Mouse (Mus musculus) ovary, postnatal 36 days (tissue): ENCODE measurements at regions not wholly inside any gene's neighbourhood (a gene's known extent, or its start where the extent isn't known, plus 50 kb on each side); places are given as distances from the start of the nearest gene placed in this dataset.

Experiments
- DNase-seq: peaks from one replicate; pipeline ENCODE4 v3.0.0; 2022; ENCODE audit warnings: low spot score, mixed read lengths

- no peak for DNase-seq
These were observed 70.5 kb upstream of the Efemp1 start for GRCm38 (mm10) chr11:28782486-28782885.

GRCm38 (mm10) chr11:28770831-28771230, 82.2 kb upstream of the Efemp1 start:
- DNase-seq: no peak

DNA sequence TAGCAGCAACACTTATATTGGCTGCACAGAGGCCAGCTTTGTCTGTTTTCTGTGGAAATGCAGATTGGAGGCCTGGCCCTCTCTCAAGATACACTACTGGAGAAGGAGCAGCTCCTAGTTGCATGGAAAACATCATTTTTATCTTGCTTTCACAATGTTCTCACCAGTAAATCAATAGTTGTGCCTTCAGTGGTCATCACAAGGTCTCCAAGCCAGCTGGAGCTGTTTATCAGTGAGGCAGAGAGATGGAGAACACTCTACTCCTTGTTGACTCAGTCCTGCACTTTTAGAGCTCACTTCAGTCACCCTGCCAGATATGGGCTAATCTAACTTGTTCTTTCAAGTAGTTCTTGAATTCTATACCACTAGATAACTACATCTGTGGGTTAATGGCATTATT, 92.3 kb upstream of the Efemp1 start:
- no peak for DNase-seq

DNA sequence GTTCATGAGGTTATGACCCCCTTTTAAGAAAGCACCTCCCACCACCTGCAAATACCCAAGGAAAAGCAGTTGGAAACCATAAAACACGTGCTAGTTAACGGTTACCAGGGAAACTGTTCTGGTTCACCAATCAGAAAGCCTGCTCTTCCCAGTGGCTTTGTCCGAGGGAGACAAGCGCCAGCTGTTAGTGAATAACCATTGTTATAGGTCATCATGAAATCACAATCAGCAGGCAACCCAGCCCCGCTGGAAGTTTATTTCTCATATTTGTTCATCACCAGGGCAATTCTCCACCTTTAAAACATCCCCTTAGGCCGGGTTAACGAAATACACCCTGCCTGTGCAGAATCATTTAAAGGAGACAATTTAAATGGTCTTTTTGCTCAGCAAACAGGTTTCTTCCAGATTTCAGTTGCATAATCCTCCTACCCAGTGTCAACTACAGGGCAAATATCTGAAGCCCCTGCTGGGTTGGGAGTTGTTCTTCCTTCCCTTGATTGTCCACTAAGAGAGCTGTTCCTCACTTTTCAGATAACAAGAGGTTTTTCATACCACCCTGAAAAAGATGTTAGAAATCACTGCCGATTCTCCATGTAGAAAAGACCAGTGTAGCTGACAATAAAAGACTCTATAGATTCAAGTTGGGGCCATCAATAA, 117.9 kb upstream of the Efemp1 start:
- DNase-seq: peak; percentile 3

- DNase-seq: no peak
These were observed 118.4 kb upstream of the Efemp1 start for GRCm38 (mm10) chr11:28734581-28734931.

DNA sequence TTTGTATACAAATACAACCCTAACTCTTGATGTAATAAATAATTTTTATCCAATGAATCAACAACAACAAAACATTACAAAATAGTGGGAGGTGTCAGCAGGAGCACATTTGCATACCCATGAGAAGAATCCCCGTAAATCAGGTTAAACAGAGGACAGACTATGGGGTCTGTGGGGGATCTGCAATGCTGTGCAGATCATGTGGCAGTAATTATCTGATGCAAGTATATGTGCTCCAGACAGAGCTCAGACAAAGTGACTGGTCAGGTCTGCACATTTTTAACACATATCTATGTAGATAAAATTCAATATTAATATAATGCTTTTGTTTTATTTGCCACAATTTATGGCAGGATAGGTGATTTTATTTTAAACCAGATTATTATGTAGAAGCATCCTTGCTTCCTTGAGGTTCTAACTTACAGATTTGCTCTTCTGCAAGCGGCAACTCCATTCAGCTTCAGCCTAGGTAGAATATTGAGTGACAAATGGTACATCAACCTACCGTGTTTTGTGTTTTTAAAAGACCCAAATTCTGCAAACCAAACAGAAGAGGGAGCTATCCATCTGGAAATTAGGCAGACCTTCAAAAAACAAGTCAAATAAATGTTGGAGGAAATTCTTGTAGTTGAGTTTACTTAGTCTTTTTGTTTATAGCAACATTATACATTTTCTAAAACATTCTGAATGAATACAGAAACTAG, 119.0 kb upstream of the Efemp1 start:
- no peak for DNase-seq

- no peak for DNase-seq
These were observed 122.9 kb upstream of the Efemp1 start for GRCm38 (mm10) chr11:28730140-28730539.

GRCm38 (mm10) chr11:28709511-28709910, 125.4 kb upstream of the Ccdc85a start:
- no peak for DNase-seq

GRCm38 (mm10) chr11:28708431-28708830, 124.3 kb upstream of the Ccdc85a start:
- DNase-seq: no peak

DNA sequence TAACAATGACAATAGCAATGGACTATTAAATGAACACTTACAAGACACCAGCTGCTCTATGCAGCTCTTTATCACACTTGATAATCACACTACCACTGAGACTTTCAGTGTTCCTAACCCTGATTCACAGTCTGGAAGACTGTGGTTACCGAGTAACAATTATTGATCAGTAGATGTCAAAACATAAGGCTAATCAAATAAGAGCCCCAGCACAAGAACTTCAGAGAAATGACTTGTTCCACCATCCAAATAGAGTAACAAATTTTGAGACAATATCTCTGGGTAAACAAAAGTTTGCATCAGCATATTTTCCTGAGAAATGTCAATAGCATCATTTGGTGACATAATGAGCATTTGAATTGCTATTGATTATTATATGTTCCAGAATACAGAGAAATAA, 118.3 kb upstream of the Ccdc85a start:
- no peak for DNase-seq

DNA sequence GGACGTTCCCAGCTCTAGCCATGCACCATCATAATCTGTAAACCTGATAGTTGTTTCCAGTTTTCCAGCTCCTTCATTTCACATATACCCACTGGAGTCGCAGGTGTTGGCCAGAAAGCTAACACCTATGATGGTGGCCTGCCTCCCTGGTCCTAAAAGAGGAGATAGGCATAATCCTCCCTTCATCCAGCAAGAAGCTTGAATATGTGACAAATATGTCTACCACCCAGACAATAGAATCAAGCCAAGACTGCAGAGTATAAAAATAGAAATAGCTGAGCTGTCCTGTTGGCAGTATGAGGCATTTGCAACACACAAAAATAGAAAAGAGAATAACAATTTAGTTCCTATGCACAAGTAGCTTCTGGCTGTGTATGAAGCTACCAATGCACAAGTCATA, 117.3 kb upstream of the Ccdc85a start:
- DNase-seq: no peak

DNA sequence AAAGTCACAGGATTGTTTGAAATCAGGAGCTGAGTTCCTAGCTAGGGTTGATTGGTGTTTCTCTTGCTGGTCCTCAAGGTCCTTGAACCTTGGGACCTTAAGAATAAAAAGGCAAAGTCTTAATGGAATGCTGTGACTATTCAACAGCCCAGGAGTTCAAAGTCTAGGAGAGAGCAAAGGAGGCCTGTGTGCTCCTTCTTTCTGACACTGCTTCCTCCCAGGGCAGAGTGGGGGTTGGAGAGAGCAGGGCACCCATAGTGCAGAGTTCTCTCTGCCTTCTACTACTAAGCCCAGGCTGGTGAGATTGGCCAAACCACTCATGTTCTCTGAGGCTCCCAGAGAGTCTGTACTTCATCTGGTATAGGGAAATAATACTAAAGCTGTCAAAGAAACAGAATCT, 115.6 kb upstream of the Ccdc85a start:
- no peak for DNase-seq

- no peak for DNase-seq
These were observed 113.7 kb upstream of the Ccdc85a start for GRCm38 (mm10) chr11:28697644-28698480.

GRCm38 (mm10) chr11:28695031-28695430, 110.9 kb upstream of the Ccdc85a start:
- DNase-seq: no peak

- DNase-seq: no peak
These were observed 109.2 kb upstream of the Ccdc85a start for GRCm38 (mm10) chr11:28693303-28693702.

DNA sequence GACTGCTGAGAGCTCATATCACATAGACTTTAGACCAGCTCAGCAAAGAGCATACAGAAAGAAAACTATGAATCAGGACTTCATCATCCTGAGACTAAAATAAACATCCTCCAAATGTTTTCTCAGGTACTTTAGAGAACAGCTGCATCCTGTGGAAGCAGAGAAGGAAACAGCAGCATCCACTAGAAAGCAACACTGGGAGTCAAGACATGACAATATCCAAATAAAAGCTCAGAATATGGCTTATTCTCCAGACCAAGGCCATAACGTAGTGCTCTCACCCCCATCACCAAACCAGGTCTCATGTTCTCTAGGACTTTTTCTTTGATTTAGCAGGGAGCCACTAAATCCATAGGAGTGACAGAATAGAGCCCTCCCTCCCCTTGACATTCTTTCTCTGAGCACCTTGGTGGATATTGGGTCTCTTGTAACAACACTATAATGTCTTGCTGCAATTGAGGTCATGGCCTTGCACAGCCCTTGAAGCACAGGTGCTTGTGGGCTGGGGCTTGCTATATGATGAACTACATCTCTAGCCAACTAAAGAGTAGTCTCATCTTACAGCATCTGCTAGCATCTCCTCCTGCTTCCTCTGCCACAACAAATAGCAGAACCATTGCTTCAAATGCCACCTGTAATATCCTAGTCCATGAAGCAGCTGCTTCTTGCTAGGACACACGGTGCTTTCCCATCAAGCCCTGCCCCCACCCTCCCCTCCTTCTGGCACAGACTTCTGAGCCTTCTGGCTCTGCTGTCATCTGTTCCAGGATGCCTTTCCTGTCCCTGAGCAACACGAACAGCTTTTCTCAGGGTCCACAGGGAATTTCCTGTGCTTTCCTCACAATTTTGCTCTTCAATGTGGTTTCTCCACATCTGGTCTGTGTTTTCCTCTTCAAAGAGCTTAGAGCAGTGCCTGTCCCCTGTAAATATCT, 108.4 kb upstream of the Ccdc85a start:
- DNase-seq: no peak

DNA sequence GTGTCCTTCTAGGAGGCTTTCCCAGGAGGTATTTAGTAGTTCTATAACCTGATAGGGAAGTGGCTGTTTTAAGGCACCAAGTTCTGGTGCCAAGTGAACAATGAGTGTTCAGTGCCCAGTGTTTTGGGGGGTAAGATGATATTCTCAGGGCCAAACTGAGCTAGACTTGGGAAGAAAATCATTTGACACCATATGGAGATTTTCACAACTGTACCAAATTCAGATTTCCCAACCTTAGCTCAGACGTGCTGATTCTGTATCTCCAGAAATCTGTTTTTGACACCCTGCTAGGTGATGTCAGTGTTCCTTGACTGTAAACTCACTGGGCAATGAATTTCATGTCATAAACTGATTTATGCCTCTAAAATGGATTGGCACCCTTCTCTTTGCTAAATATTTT, 104.3 kb upstream of the Ccdc85a start:
- DNase-seq: no peak

GRCm38 (mm10) chr11:28685407-28685806, 101.3 kb upstream of the Ccdc85a start:
- DNase-seq: no peak

DNA sequence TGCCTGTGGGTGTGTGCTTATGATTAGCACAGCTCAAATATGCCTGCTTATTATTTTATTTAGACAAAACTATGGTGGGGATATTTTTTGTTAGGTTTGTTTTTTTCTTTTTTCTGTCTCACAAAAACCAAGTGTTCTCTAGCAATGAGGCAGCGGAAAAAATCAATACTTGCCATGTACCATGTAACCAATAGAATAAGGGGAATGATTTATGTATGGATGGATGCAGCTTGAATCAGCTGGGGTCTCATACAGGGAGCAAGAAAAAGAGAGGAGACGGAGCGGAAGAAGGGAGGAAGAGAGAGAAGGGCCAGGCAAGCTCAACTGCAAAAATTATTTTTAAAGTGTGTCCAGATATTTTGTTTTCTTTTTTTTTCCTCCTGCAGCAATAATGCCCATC, 97.2 kb upstream of the Ccdc85a start:
- no peak for DNase-seq

DNA sequence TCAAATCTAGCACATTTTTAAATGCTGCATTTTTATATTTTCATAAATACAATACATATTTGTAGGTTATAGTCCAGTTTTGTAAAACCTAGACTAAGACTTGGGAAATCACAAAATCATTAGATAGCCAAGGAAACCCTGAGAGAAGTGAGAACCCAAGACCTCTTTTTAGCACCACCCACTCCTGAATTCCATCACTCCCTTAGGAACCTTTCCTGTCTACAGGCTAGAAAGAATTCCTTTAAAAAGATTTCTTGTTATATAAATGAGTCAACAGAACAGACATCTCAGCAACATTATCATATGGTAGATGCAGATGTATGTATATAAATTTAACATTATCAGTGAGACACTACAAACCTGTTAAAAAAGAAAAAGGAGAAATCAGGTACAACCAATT, 86.6 kb upstream of the Ccdc85a start:
- no peak for DNase-seq

- no peak for DNase-seq
These were observed 85.2 kb upstream of the Ccdc85a start for GRCm38 (mm10) chr11:28669359-28669758.

- DNase-seq: no peak
These were observed 76.3 kb upstream of the Ccdc85a start for GRCm38 (mm10) chr11:28660377-28660776.
